Mouse (Mus musculus): ENCODE results near the gene Klhl21. TPM values are rescaled to one million over a fixed set of nuclear protein-coding genes. Genes with fewer than 3 reads are reported as not detected.

Gene Klhl21
- total RNA-seq, 1 experiment, result 19.7 TPM

DNA sequence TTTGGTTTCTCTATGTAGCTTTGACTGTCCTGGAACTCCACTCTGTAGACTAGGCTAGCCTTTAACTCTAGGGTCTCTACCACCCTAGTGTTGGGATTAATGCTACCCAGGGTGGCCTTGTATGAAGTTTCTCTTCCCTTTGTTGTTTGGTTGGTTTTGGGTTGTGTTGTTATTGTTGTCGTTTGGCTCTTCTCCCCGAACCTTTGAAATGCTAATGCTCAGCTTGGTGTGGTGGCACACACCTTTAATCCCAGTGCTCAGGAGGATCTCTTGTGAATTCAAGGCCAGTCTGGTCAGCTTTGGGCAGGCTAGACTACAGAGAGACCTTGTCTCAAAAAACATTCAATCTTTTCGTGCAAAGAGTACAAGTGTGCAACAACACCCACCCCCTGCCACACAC, 34.6 kb downstream of the Klhl21 start:
- TF ChIP-seq MAFK (IDR thresholded peaks at IDR 0.05; ENCODE audit: insufficient read depth, low read depth, low read length) (no peak), CHD2 (IDR thresholded peaks at IDR 0.05; ENCODE audit: low read depth, low read length) (no peak), ZNF384 (IDR thresholded peaks at IDR 0.05; ENCODE audit: low read depth, low read length) (no peak), ZC3H11A (IDR thresholded peaks at IDR 0.05; ENCODE audit: borderline replicate concordance, low read depth, low read length) (no peak), HCFC1 (IDR thresholded peaks at IDR 0.05; ENCODE audit: borderline replicate concordance, insufficient read depth, low read length) (no peak)
- H3K36me3 ChIP-seq (ENCODE audit: control insufficient read depth, insufficient read depth, low read length, poor library complexity, severe bottlenecking), result peaks cover 64% of the 10 kb centered on the region
- H3K4me3 ChIP-seq (ENCODE audit: insufficient read depth in 1 of 2, low read depth in 1 of 2, low read length in 2 of 2, poor library complexity in 1 of 2, severe bottlenecking in 1 of 2), result no peak overlapping the region
- peaks cover 3 to 28% of the 10 kb centered on the region in 2 experiments; a peak in 2 of 4 replicates for H3K4me1 ChIP-seq (ENCODE audit: control insufficient read depth in 2 of 2, insufficient read depth in 2 of 2, low read length in 2 of 2, poor library complexity in 1 of 2)
- in situ Hi-C loops (cut with MboI; ENCODE audit: low sequenced_read_pairs in 2 of 2, unreplicated experiment in 2 of 2), result no loop called here
- no peaks in the 10 kb centered on the region for H3K9me3 ChIP-seq (ENCODE audit: control insufficient read depth, insufficient read depth, low read depth, low read length)
- no peak overlapping the region for H3K27ac ChIP-seq (ENCODE audit: insufficient read depth, low read depth, low read length, poor library complexity, severe bottlenecking)
- H3K9ac ChIP-seq (ENCODE audit: insufficient read depth, low read depth, low read length, poor library complexity, severe bottlenecking), result no peak overlapping the region; the same call in 1 of the 2 replicates
- DNase-seq (ENCODE audit: low read depth, low spot score), result no peak

DNA sequence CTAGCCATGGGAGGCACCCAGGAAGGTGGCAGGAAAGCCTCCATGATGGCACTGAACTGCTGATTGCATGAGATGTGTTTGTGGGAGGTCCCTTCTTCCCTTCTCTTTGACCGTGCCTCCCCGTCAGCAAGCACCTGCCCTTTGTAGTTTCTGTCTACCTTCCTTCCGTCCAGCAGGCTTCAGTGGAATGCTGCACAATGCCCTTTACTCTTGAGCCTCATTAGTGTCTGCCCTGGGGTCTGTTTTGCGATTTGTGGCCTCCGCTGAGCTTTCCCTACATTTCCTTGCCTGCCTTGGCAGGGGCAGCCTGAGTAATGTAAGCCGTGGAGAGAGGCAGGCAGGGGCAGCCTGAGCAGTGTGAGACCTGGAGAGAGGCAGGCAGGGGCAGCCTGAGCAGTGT, 36.0 kb downstream of the Klhl21 start:
- in situ Hi-C loops (cut with MboI; ENCODE audit: low sequenced_read_pairs in 2 of 2, unreplicated experiment in 2 of 2), result no loop called here
- no peak overlapping the region for H3K9ac ChIP-seq (ENCODE audit: insufficient read depth, low read depth, low read length, poor library complexity, severe bottlenecking)
- H3K9me3 ChIP-seq (ENCODE audit: control insufficient read depth, insufficient read depth, low read depth, low read length), result no peaks in the 10 kb centered on the region
- no peak for TF ChIP-seq ZC3H11A (IDR thresholded peaks at IDR 0.05; ENCODE audit: borderline replicate concordance, low read depth, low read length)
- TF ChIP-seq HCFC1 (IDR thresholded peaks at IDR 0.05; ENCODE audit: borderline replicate concordance, insufficient read depth, low read length), result no peak
- no peak for TF ChIP-seq CHD2 (IDR thresholded peaks at IDR 0.05; ENCODE audit: low read depth, low read length)
- TF ChIP-seq ZNF384 (IDR thresholded peaks at IDR 0.05; ENCODE audit: low read depth, low read length), result no peak
- TF ChIP-seq MAFK (IDR thresholded peaks at IDR 0.05; ENCODE audit: insufficient read depth, low read depth, low read length), result no peak
- H3K27ac ChIP-seq (ENCODE audit: insufficient read depth, low read depth, low read length, poor library complexity, severe bottlenecking), result no peak overlapping the region
- no peak for DNase-seq (ENCODE audit: low read depth, low spot score)
- peaks cover 3 to 25% of the 10 kb centered on the region in 2 experiments; a peak in 2 of 4 replicates for H3K4me1 ChIP-seq (ENCODE audit: control insufficient read depth in 2 of 2, insufficient read depth in 2 of 2, low read length in 2 of 2, poor library complexity in 1 of 2)
- H3K4me3 ChIP-seq (ENCODE audit: insufficient read depth in 1 of 2, low read depth in 1 of 2, low read length in 2 of 2, poor library complexity in 1 of 2, severe bottlenecking in 1 of 2), result no peak overlapping the region
- H3K36me3 ChIP-seq (ENCODE audit: control insufficient read depth, insufficient read depth, low read length, poor library complexity, severe bottlenecking), result peaks cover 68% of the 10 kb centered on the region

DNA sequence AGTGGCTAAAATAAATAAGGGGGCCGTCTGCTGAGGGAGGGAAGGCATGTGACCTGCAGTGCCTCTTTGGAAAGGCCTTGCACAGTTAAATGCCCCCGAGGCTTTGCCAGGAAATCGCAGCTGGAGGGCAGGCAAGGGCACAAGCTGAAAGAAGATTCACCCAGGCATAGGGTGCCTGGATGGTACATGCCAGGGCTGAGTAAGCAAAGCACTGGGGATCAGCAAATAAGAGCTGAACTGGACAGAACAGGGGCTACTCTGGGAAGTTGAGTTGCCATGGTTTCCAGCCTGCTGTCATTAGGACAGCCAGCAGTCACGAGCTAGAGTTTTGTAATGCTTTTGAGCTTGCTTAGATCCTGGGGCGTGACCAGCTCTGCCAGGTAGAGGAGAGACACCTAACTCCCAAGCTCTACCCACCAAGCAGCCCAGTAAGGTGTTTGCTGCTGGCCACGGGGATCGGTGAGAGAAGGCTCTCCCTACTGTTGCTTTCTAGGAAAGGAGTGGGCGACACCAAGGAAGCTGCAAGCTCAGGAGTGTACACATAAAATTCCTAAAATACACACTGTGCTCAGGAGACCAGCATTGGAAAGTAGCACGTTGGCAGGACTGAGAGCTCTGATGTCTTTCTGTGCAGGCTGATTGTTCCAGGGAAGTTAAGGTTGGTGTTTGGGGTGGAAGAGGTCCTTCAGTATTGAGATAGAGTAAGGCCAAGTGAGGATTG, 53.9 kb downstream of the Klhl21 start:
- no peak for TF ChIP-seq MAFK (IDR thresholded peaks at IDR 0.05; ENCODE audit: insufficient read depth, low read depth, low read length)
- TF ChIP-seq ZNF384 (IDR thresholded peaks at IDR 0.05; ENCODE audit: low read depth, low read length), result no peak
- no peak for TF ChIP-seq HCFC1 (IDR thresholded peaks at IDR 0.05; ENCODE audit: borderline replicate concordance, insufficient read depth, low read length)
- no peak for TF ChIP-seq ZC3H11A (IDR thresholded peaks at IDR 0.05; ENCODE audit: borderline replicate concordance, low read depth, low read length)
- no peak for TF ChIP-seq CHD2 (IDR thresholded peaks at IDR 0.05; ENCODE audit: low read depth, low read length)
- Histone ChIP-seq H3K4me3 (ENCODE audit: insufficient read depth in 1 of 2, low read depth in 1 of 2, low read length in 2 of 2, poor library complexity in 1 of 2, severe bottlenecking in 1 of 2) (no peak overlapping the region), H3K9ac (ENCODE audit: insufficient read depth, low read depth, low read length, poor library complexity, severe bottlenecking) (no peak overlapping the region), H3K27ac (ENCODE audit: insufficient read depth, low read depth, low read length, poor library complexity, severe bottlenecking) (no peak overlapping the region; the same call in 1 of the 2 replicates), H3K9me3 (ENCODE audit: control insufficient read depth, insufficient read depth, low read depth, low read length) (no peaks in the 10 kb centered on the region), H3K4me1 (ENCODE audit: control insufficient read depth in 2 of 2, insufficient read depth in 2 of 2, low read length in 2 of 2, poor library complexity in 1 of 2) (peaks cover 0 to 15% of the 10 kb centered on the region in 2 experiments; a peak in 2 of 4 replicates), H3K36me3 (ENCODE audit: control insufficient read depth, insufficient read depth, low read length, poor library complexity, severe bottlenecking) (peaks cover 31% of the 10 kb centered on the region)
- in situ Hi-C loops (cut with MboI; ENCODE audit: low sequenced_read_pairs in 2 of 2, unreplicated experiment in 2 of 2), result no loop called here
- no peak for DNase-seq (ENCODE audit: low read depth, low spot score)

DNA sequence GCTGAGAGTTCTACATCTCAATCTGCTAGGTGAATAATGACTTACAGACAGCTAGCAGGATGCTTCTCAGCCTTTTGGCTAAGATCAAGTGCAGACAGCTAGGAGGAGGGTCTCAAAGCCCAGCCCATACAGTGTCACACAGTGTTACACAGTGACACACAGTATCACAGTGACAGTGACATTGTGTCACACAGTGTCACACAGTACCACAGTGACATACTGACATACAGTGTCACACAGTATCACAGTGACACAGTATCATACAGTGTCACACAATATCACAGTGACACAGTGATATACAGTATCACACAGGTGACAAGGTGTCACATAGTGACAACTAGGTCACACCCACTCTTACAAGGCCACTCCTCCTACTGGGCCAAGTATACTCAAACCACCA, 58.7 kb downstream of the Klhl21 start:
- in situ Hi-C loops (cut with MboI; ENCODE audit: low sequenced_read_pairs in 2 of 2, unreplicated experiment in 2 of 2), result no loop called here
- TF ChIP-seq HCFC1 (IDR thresholded peaks at IDR 0.05; ENCODE audit: borderline replicate concordance, insufficient read depth, low read length) (no peak), MAFK (IDR thresholded peaks at IDR 0.05; ENCODE audit: insufficient read depth, low read depth, low read length) (no peak), CHD2 (IDR thresholded peaks at IDR 0.05; ENCODE audit: low read depth, low read length) (no peak), ZNF384 (IDR thresholded peaks at IDR 0.05; ENCODE audit: low read depth, low read length) (no peak), ZC3H11A (IDR thresholded peaks at IDR 0.05; ENCODE audit: borderline replicate concordance, low read depth, low read length) (no peak)
- Histone ChIP-seq H3K9ac (ENCODE audit: insufficient read depth, low read depth, low read length, poor library complexity, severe bottlenecking) (no peak overlapping the region), H3K9me3 (ENCODE audit: control insufficient read depth, insufficient read depth, low read depth, low read length) (no peaks in the 10 kb centered on the region), H3K4me3 (ENCODE audit: insufficient read depth in 1 of 2, low read depth in 1 of 2, low read length in 2 of 2, poor library complexity in 1 of 2, severe bottlenecking in 1 of 2) (no peak overlapping the region), H3K4me1 (ENCODE audit: control insufficient read depth in 2 of 2, insufficient read depth in 2 of 2, low read length in 2 of 2, poor library complexity in 1 of 2) (peaks cover 0 to 7% of the 10 kb centered on the region in 2 experiments; a peak in 2 of 4 replicates), H3K36me3 (ENCODE audit: control insufficient read depth, insufficient read depth, low read length, poor library complexity, severe bottlenecking) (no peaks in the 10 kb centered on the region), H3K27ac (ENCODE audit: insufficient read depth, low read depth, low read length, poor library complexity, severe bottlenecking) (no peak overlapping the region)
- no peak for DNase-seq (ENCODE audit: low read depth, low spot score)

Other genes with a start within 250 kb of the Klhl21 start
- gene Camta1, start 146.9 kb upstream of the Klhl21 start, total RNA-seq (2012; rRNA removed), result 9.3 and 15.5 TPM in 2 replicates
- 98.2 and 103 TPM in 2 replicates for gene Dnajc11, start 75.1 kb upstream of the Klhl21 start, total RNA-seq (2012; rRNA removed)
- gene Thap3, start 19.8 kb upstream of the Klhl21 start, total RNA-seq (2012; rRNA removed), result 7.6 and 12.5 TPM in 2 replicates
- gene Phf13, start 12.5 kb upstream of the Klhl21 start, total RNA-seq (2012; rRNA removed), result 22.2 and 29.2 TPM in 2 replicates
- gene Zbtb48, start 18.9 kb downstream of the Klhl21 start, total RNA-seq (2012; rRNA removed), result 18.7 and 31.7 TPM in 2 replicates
- 1.9 and 3.0 TPM in 2 replicates for gene Tas1r1, start 29.8 kb downstream of the Klhl21 start, total RNA-seq (2012; rRNA removed)
- gene Nol9, start 30.5 kb downstream of the Klhl21 start, total RNA-seq (2012; rRNA removed), result 70.1 and 81.7 TPM in 2 replicates
- gene Plekhg5, start 63.7 kb downstream of the Klhl21 start, total RNA-seq (2012; rRNA removed), result 37.3 and 81.4 TPM in 2 replicates
- 3.8 and 5.7 TPM in 2 replicates for gene Tnfrsf25, start 107.1 kb downstream of the Klhl21 start, total RNA-seq (2012; rRNA removed)
- 5.6 and 6.6 TPM in 2 replicates for gene Espn, start 143.6 kb downstream of the Klhl21 start, total RNA-seq (2012; rRNA removed)
- gene Hes2, start 150.1 kb downstream of the Klhl21 start, total RNA-seq (2012; rRNA removed), result 0.32 and 0.58 TPM in 2 replicates
- gene Acot7, start 169.3 kb downstream of the Klhl21 start, total RNA-seq (2012; rRNA removed), result 38.8 and 51.9 TPM in 2 replicates